Mouse (Mus musculus): Measurements from ENCODE around the gene Phactr2. TPM values are rescaled to one million over a fixed set of nuclear protein-coding genes. Genes with fewer than 3 reads are reported as not detected.

Phactr2 gene
- total and polyA plus RNA-seq, 3 experiments = 0.08 to 0.49 (median 0.31) TPM

DNA sequence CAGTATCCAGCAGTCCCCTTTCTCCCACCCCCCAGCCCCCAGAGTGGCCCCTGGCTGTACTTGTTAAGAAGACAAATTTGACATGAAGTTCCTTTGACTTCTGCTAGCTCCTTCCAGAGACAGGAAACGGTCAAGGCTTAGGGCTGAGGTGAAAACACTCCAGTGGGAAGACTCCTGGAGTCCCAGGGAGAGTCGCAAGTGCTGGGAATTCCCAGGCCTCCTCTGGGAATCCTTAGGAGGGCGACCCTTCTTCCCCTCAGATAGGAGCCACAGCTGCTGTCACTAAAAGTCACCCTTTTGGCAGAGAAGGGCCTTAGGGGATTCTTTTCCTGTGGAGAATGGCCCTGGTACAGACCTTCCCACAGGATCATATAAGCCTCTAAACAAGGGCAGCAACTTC, 230.0 kb downstream of the Phactr2 start:
- no peak for TF ChIP-seq ELF1 (IDR thresholded peaks at IDR 0.05; ENCODE audit: low read depth, low read length)
- no peak for TF ChIP-seq TCF12 (IDR thresholded peaks at IDR 0.05; ENCODE audit: low read depth, low read length)
- no peak for TF ChIP-seq MAFK (IDR thresholded peaks at IDR 0.05; ENCODE audit: insufficient replicate concordance, low read length)
- TF ChIP-seq SMC3 (IDR thresholded peaks at IDR 0.05; ENCODE audit: low read depth, low read length) = no peak
- no peak for TF ChIP-seq ZNF384 (IDR thresholded peaks at IDR 0.05; ENCODE audit: low read depth, low read length)
- TF ChIP-seq JUND (conservative IDR thresholded peaks at IDR 0.05; ENCODE audit: low read depth, low read length) = no peak
- no peaks in the 10 kb centered on the region for H3K4me1 ChIP-seq (ENCODE audit: control insufficient read depth in 1 of 2, insufficient read depth in 2 of 2)
- H3K27me3 ChIP-seq (replicated peaks) = no peaks in the 10 kb centered on the region
- no peak overlapping the region for H3K4me3 ChIP-seq (replicated peaks in 1 of 3; ENCODE audit: low read depth in 2 of 3, low read length in 2 of 3, poor library complexity in 1 of 3)
- H3K36me3 ChIP-seq (replicated peaks in 1 of 2; ENCODE audit: control insufficient read depth in 1 of 2, insufficient read depth in 1 of 2, low read length in 1 of 2) = no peaks in the 10 kb centered on the region
- H3K79me2 ChIP-seq (replicated peaks; ENCODE audit: control insufficient read depth, extremely low read depth, insufficient read depth, poor library complexity, severe bottlenecking) = no peaks in the 10 kb centered on the region
- H3K4me2 ChIP-seq (ENCODE audit: insufficient read depth, low read depth, poor library complexity, severe bottlenecking) = no peak overlapping the region
- H3K9ac ChIP-seq (ENCODE audit: insufficient read depth, low read depth) = no peak overlapping the region
- no peak for DNase-seq (ENCODE audit: extremely low read depth)
- dilution Hi-C loops (cut with MboI; ENCODE audit: extremely low pct_ligation_motif_present, extremely low pct_unique_long_range_greater_than_20kb, low sequenced_read_pairs) (no loop called here), in situ Hi-C loops (cut with MboI; ENCODE audit: low pct_ligation_motif_present, low pct_unique_long_range_greater_than_20kb, low sequenced_read_pairs) (no loop called here)
- no peaks in the 10 kb centered on the region for H3K9me3 ChIP-seq (replicated peaks; ENCODE audit: low read length)
- H3K27ac ChIP-seq (ENCODE audit: insufficient read depth, low read depth) = no peak overlapping the region

DNA sequence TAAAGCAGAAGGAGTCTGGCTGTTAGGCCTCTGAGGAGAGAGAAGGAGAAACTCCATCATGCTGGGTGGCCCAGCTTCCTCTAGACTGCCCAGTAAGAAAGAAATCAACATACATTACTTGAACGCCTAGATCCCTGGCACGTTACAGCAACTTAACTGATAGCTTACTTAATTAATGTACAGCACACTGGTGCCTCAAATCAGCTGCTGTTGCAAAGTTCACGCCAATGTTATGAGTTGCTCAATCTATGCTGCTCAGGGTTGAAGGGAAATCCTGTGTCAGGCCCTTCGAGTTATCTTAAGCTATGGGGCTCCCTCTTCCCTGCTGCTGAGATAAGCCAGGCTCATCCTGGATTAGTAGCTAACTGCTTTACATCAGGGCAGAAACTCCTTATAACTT, 233.8 kb downstream of the Phactr2 start:
- no peaks in the 10 kb centered on the region for H3K36me3 ChIP-seq (replicated peaks in 1 of 2; ENCODE audit: control insufficient read depth in 1 of 2, insufficient read depth in 1 of 2, low read length in 1 of 2)
- dilution Hi-C loops (cut with MboI; ENCODE audit: extremely low pct_ligation_motif_present, extremely low pct_unique_long_range_greater_than_20kb, low sequenced_read_pairs) = no loop called here
- no peak overlapping the region for H3K27ac ChIP-seq (ENCODE audit: insufficient read depth, low read depth)
- H3K9me3 ChIP-seq (replicated peaks; ENCODE audit: low read length) = no peaks in the 10 kb centered on the region
- no peak overlapping the region for H3K9ac ChIP-seq (ENCODE audit: insufficient read depth, low read depth)
- TF ChIP-seq SMC3 (IDR thresholded peaks at IDR 0.05; ENCODE audit: low read depth, low read length) = no peak
- TF ChIP-seq NELFE (IDR thresholded peaks at IDR 0.05; ENCODE audit: low read depth, low read length) = no peak
- no peak for TF ChIP-seq KAT2A (IDR thresholded peaks at IDR 0.05; ENCODE audit: insufficient replicate concordance, low read length)
- no peak for TF ChIP-seq IRF4 (IDR thresholded peaks at IDR 0.05; ENCODE audit: low read depth, low read length)
- no peak for TF ChIP-seq E2F4 (IDR thresholded peaks at IDR 0.05; ENCODE audit: insufficient replicate concordance, low read depth, low read length)
- TF ChIP-seq PAX5 (IDR thresholded peaks at IDR 0.05; ENCODE audit: low read length) = no peak
- no peak for TF ChIP-seq TCF12 (IDR thresholded peaks at IDR 0.05; ENCODE audit: low read depth, low read length)
- no peak for TF ChIP-seq POLR2A (IDR thresholded peaks at IDR 0.05; ENCODE audit: low read depth, low read length)
- TF ChIP-seq CHD2 (IDR thresholded peaks at IDR 0.05; ENCODE audit: low read length) = no peak
- TF ChIP-seq ELF1 (IDR thresholded peaks at IDR 0.05; ENCODE audit: low read depth, low read length) = no peak
- no peak overlapping the region for H3K4me3 ChIP-seq (replicated peaks in 1 of 3; ENCODE audit: low read depth in 2 of 3, low read length in 2 of 3, poor library complexity in 1 of 3)
- no peaks in the 10 kb centered on the region for H3K27me3 ChIP-seq (replicated peaks)
- in situ Hi-C loops (cut with MboI; ENCODE audit: low pct_ligation_motif_present, low pct_unique_long_range_greater_than_20kb, low sequenced_read_pairs) = no loop called here
- no peaks in the 10 kb centered on the region for H3K79me2 ChIP-seq (replicated peaks; ENCODE audit: control insufficient read depth, extremely low read depth, insufficient read depth, poor library complexity, severe bottlenecking)
- H3K4me2 ChIP-seq (ENCODE audit: insufficient read depth, low read depth, poor library complexity, severe bottlenecking) = no peak overlapping the region
- no peak for DNase-seq (ENCODE audit: extremely low read depth)
- H3K4me1 ChIP-seq (ENCODE audit: control insufficient read depth in 1 of 2, insufficient read depth in 2 of 2) = no peaks in the 10 kb centered on the region

DNA sequence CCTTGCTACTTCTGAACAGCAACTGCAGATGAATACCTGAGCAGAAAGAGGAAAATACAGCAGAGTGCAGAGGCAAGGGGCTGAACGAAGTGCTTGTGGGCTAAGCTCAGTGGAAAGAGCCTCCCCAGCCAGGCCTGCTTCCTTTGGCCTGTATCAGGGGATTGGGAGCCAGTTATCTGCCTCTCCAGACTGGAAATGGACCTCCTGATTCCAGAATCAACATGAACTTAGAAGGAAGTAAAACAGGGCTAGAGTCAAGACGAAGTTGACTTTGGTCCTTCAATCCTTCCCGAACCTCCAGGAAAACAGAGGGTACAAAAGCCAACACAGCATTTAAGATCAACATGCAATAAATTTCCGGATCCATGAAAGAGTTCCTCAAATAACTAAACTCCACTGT, 236.0 kb downstream of the Phactr2 start:
- in situ Hi-C loops (cut with MboI; ENCODE audit: low pct_ligation_motif_present, low pct_unique_long_range_greater_than_20kb, low sequenced_read_pairs) (no loop called here), dilution Hi-C loops (cut with MboI; ENCODE audit: extremely low pct_ligation_motif_present, extremely low pct_unique_long_range_greater_than_20kb, low sequenced_read_pairs) (no loop called here)
- Histone ChIP-seq H3K36me3 (replicated peaks in 1 of 2; ENCODE audit: control insufficient read depth in 1 of 2, insufficient read depth in 1 of 2, low read length in 1 of 2) (no peaks in the 10 kb centered on the region), H3K27me3 (replicated peaks) (no peaks in the 10 kb centered on the region), H3K79me2 (replicated peaks; ENCODE audit: control insufficient read depth, extremely low read depth, insufficient read depth, poor library complexity, severe bottlenecking) (no peaks in the 10 kb centered on the region), H3K4me1 (ENCODE audit: control insufficient read depth in 1 of 2, insufficient read depth in 2 of 2) (peaks cover 0 to 5% of the 10 kb centered on the region in 2 experiments; a peak in 2 of 4 replicates), H3K4me3 (replicated peaks in 1 of 3; ENCODE audit: low read depth in 2 of 3, low read length in 2 of 3, poor library complexity in 1 of 3) (no peak overlapping the region), H3K9ac (ENCODE audit: insufficient read depth, low read depth) (no peak overlapping the region), H3K4me2 (ENCODE audit: insufficient read depth, low read depth, poor library complexity, severe bottlenecking) (no peak overlapping the region), H3K27ac (ENCODE audit: insufficient read depth, low read depth) (no peak overlapping the region), H3K9me3 (replicated peaks; ENCODE audit: low read length) (no peaks in the 10 kb centered on the region)
- no peak for TF ChIP-seq MAFK (IDR thresholded peaks at IDR 0.05; ENCODE audit: insufficient replicate concordance, low read length)
- no peak for TF ChIP-seq HCFC1 (IDR thresholded peaks at IDR 0.05; ENCODE audit: low read depth, low read length)
- no peak for TF ChIP-seq MXI1 (IDR thresholded peaks at IDR 0.05; ENCODE audit: low read depth, low read length)
- TF ChIP-seq BHLHE40 (IDR thresholded peaks at IDR 0.05; ENCODE audit: low read depth, low read length) = no peak
- TF ChIP-seq TCF12 (IDR thresholded peaks at IDR 0.05; ENCODE audit: low read depth, low read length) = no peak
- TF ChIP-seq ETS1 (conservative IDR thresholded peaks at IDR 0.05; ENCODE audit: low read depth, low read length) = no peak
- TF ChIP-seq E2F4 (IDR thresholded peaks at IDR 0.05; ENCODE audit: insufficient replicate concordance, low read depth, low read length) = no peak
- TF ChIP-seq UBTF (IDR thresholded peaks at IDR 0.05; ENCODE audit: low read depth, low read length) = no peak
- TF ChIP-seq POLR2A (IDR thresholded peaks at IDR 0.05; ENCODE audit: low read depth, low read length) = no peak
- TF ChIP-seq ZC3H11A (IDR thresholded peaks at IDR 0.05; ENCODE audit: low read depth, low read length) = no peak
- TF ChIP-seq EP300 (IDR thresholded peaks at IDR 0.05; ENCODE audit: low read length) = no peak
- no peak for TF ChIP-seq NELFE (IDR thresholded peaks at IDR 0.05; ENCODE audit: low read depth, low read length)
- no peak for TF ChIP-seq CTCF (conservative IDR thresholded peaks at IDR 0.05 in 1 of 2, IDR thresholded peaks at IDR 0.05 in 1 of 2; ENCODE audit: low read depth in 2 of 2, low read length in 2 of 2)
- TF ChIP-seq JUN (IDR thresholded peaks at IDR 0.05; ENCODE audit: insufficient read depth, low read depth, low read length) = no peak
- DNase-seq (ENCODE audit: extremely low read depth) = no peak
